Mouse (Mus musculus) stomach, postnatal 0 days (tissue): ENCODE data around the gene Rps2. TPM values are rescaled to one million over a fixed set of nuclear protein-coding genes. Genes with fewer than 3 reads are reported as not detected.

Experiments used
- ATAC-seq: fragments of 200-750 bp; cut with Nextera tagmentation; 2 replicates; pipeline ENCODE4 v1.8.0; 2017; ENCODE audit not compliant: low FRiP score, low TSS enrichment
- DNase-seq: peaks from one replicate; pipeline ENCODE4 v3.0.0-alpha.2; 2016; ENCODE audit warnings: low spot score
- H3K27ac ChIP-seq: fragments of 300-500 bp; sonication (generic); replicated peaks from 2 replicates; pipeline ENCODE4 v1.5.1; 2014; ENCODE audit warnings: mild to moderate bottlenecking, control low read depth
- H3K27me3 ChIP-seq: fragments of 300-500 bp; sonication (generic); 2 replicates; pipeline ENCODE4 v1.6.1; 2014; ENCODE audit warnings: low read length; ENCODE audit not compliant: control insufficient read depth, insufficient read depth
- H3K36me3 ChIP-seq: fragments of 300-500 bp; sonication (generic); 2 replicates; pipeline ENCODE4 v1.6.1; 2014; ENCODE audit warnings: low read length, mixed read lengths; ENCODE audit not compliant: control insufficient read depth, insufficient read depth
- H3K4me1 ChIP-seq: fragments of 300-500 bp; sonication (generic); replicated peaks from 2 replicates; pipeline ENCODE4 v1.6.1; 2014; ENCODE audit warnings: antibody characterized with exemption; ENCODE audit not compliant: control insufficient read depth, insufficient read depth
- H3K4me2 ChIP-seq: fragments of 300-500 bp; sonication (generic); replicated peaks from 2 replicates; pipeline ENCODE4 v1.6.1; 2014; ENCODE audit warnings: low read depth, mild to moderate bottlenecking, control low read depth, moderate library complexity
- H3K4me3 ChIP-seq: fragments of 300-500 bp; sonication (generic); 2 replicates; pipeline ENCODE4 v1.5.1; 2014; ENCODE audit warnings: low read depth, low read length, control low read depth
- H3K9ac ChIP-seq: fragments of 300-500 bp; sonication (generic); 2 replicates; pipeline ENCODE4 v1.6.1; 2014; ENCODE audit warnings: mild to moderate bottlenecking, low read length, control low read depth, mixed read lengths
- H3K9me3 ChIP-seq: fragments of 300-500 bp; sonication (generic); 2 replicates; pipeline ENCODE4 v1.6.1; 2016; ENCODE audit warnings: low read length; ENCODE audit not compliant: control insufficient read depth
- CTCF ChIP-seq: IDR thresholded peaks from 2 replicates; pipeline ENCODE4 v1.5.1; 2016; ENCODE audit warnings: antibody characterized with exemption, low read depth, mild to moderate bottlenecking, moderate library complexity
- EP300 ChIP-seq: optimal IDR thresholded peaks from 2 replicates; pipeline ENCODE3; 2016; ENCODE audit warnings: antibody characterized with exemption
- WGBS: fragments of 180-500 bp; shearing (Covaris S2); extraction: QIAGEN DNeasy Blood & Tissue Kit; methylation state at CpG from one replicate; pipeline ENCODE4 v1.1.7; 2014; 5-methylcytosine and 5-hydroxymethylcytosine counted together
- polyA plus RNA-seq: library from polyadenylated mRNA; unstranded; fragments of >200 nt; fragmentation: Nextera tagmentation; extraction: Ambion mirVana; gene quantifications from 2 replicates; pipeline ENCODE4 v1.2.1, GENCODE M21; 2015

Rps2 gene
- polyA plus RNA-seq, 1 experiment from 2014 or later = 1,135 TPM

- no peaks in the 10 kb centered on the region for H3K4me1 ChIP-seq
- no peaks in the 10 kb centered on the region for H3K27me3 ChIP-seq
- H3K4me2 ChIP-seq = no peak overlapping the region
- no peaks in the 10 kb centered on the region for H3K36me3 ChIP-seq
- 31% methylated on average over 3 of the region's 3 CpGs for WGBS
- ATAC-seq = no peak
- H3K9me3 ChIP-seq = no peaks in the 10 kb centered on the region
- H3K4me3 ChIP-seq = no peak overlapping the region
- H3K27ac ChIP-seq = no peak overlapping the region
- TF ChIP-seq EP300 (no peak), CTCF (no peak)
- H3K9ac ChIP-seq = no peak overlapping the region
- no peak for DNase-seq
Observed at GRCm38 (mm10) chr17:24769146-24769545, 51.2 kb downstream of the Rps2 start.

Other genes with a start within 250 kb of the Rps2 start
- 12.0 and 12.5 TPM in 2 replicates for gene E4f1, start 247.8 kb upstream of the Rps2 start, polyA plus RNA-seq
- 45.4 and 48.9 TPM in 2 replicates for gene Pgp, start 247.7 kb upstream of the Rps2 start, polyA plus RNA-seq
- gene Bricd5, start 244.2 kb upstream of the Rps2 start, polyA plus RNA-seq = 0.13 TPM in 1 of 2 replicates, not detected in the other
- gene Mlst8, start 239.0 kb upstream of the Rps2 start, polyA plus RNA-seq = 12.4 and 13.4 TPM in 2 replicates
- gene Caskin1, start 229.5 kb upstream of the Rps2 start, polyA plus RNA-seq = 0.84 and 1.3 TPM in 2 replicates
- gene Traf7, start 190.2 kb upstream of the Rps2 start, polyA plus RNA-seq = 41.8 and 42.6 TPM in 2 replicates
- gene Rab26, start 183.9 kb upstream of the Rps2 start, polyA plus RNA-seq = 0.82 and 0.85 TPM in 2 replicates
- 10.9 and 12.3 TPM in 2 replicates for gene Pkd1, start 168.3 kb upstream of the Rps2 start, polyA plus RNA-seq
- 36.2 and 37.0 TPM in 2 replicates for gene Tsc2, start 85.5 kb upstream of the Rps2 start, polyA plus RNA-seq
- gene Nthl1, start 85.4 kb upstream of the Rps2 start, polyA plus RNA-seq = 8.0 and 8.4 TPM in 2 replicates
- gene Slc9a3r2, start 67.8 kb upstream of the Rps2 start, polyA plus RNA-seq = 37.9 and 38.0 TPM in 2 replicates
- gene Npw, start 59.7 kb upstream of the Rps2 start, polyA plus RNA-seq = 1.2 and 1.8 TPM in 2 replicates
- gene Zfp598, start 48.4 kb upstream of the Rps2 start, polyA plus RNA-seq = 9.7 and 12.4 TPM in 2 replicates
- gene Syngr3, start 28.2 kb upstream of the Rps2 start, polyA plus RNA-seq = 5.0 and 5.9 TPM in 2 replicates
- gene Gfer, start 22.0 kb upstream of the Rps2 start, polyA plus RNA-seq = 27.2 and 27.7 TPM in 2 replicates
- gene Noxo1, start 21.9 kb upstream of the Rps2 start, polyA plus RNA-seq = 3.3 and 3.7 TPM in 2 replicates
- 33.7 and 36.3 TPM in 2 replicates for gene Tbl3, start 10.5 kb upstream of the Rps2 start, polyA plus RNA-seq
- gene Rnf151, start 53 bp upstream of the Rps2 start, polyA plus RNA-seq = 0.10 TPM in 1 of 2 replicates, not detected in the other
- gene Ndufb10, start 6.4 kb downstream of the Rps2 start, polyA plus RNA-seq = 256 and 269 TPM in 2 replicates
- gene Rpl3l, start 9.7 kb downstream of the Rps2 start, polyA plus RNA-seq = 0.23 and 0.28 TPM in 2 replicates
- gene Msrb1, start 18.5 kb downstream of the Rps2 start, polyA plus RNA-seq = 51.7 and 54.2 TPM in 2 replicates
- 1.4 and 1.8 TPM in 2 replicates for gene Hs3st6, start 34.9 kb downstream of the Rps2 start, polyA plus RNA-seq
- 0.05 TPM in 1 of 2 replicates, not detected in the other for gene Meiob, start 86.2 kb downstream of the Rps2 start, polyA plus RNA-seq
- gene Hagh, start 122.0 kb downstream of the Rps2 start, polyA plus RNA-seq = 51.3 and 52.7 TPM in 2 replicates
- gene Fahd1, start 132.2 kb downstream of the Rps2 start, polyA plus RNA-seq = 24.1 and 25.1 TPM in 2 replicates
- gene Igfals, start 147.9 kb downstream of the Rps2 start, polyA plus RNA-seq = 5.6 and 5.9 TPM in 2 replicates
- 39.4 and 40.5 TPM in 2 replicates for gene Nubp2, start 168.2 kb downstream of the Rps2 start, polyA plus RNA-seq
- 45.5 and 47.8 TPM in 2 replicates for gene Spsb3, start 168.5 kb downstream of the Rps2 start, polyA plus RNA-seq
- 15.6 and 17.6 TPM in 2 replicates for gene Eme2, start 177.0 kb downstream of the Rps2 start, polyA plus RNA-seq
- 102 and 104 TPM in 2 replicates for gene Mrps34, start 177.0 kb downstream of the Rps2 start, polyA plus RNA-seq
- 39.8 and 40.2 TPM in 2 replicates for gene Nme3, start 178.4 kb downstream of the Rps2 start, polyA plus RNA-seq
- 6.2 and 6.5 TPM in 2 replicates for gene Mapk8ip3, start 218.9 kb downstream of the Rps2 start, polyA plus RNA-seq
- gene Jpt2, start 242.6 kb downstream of the Rps2 start, polyA plus RNA-seq = 51.8 and 53.9 TPM in 2 replicates